Comparison of ENCODE assay signal across 19 mouse cellular contexts in the genomic region with DNA sequence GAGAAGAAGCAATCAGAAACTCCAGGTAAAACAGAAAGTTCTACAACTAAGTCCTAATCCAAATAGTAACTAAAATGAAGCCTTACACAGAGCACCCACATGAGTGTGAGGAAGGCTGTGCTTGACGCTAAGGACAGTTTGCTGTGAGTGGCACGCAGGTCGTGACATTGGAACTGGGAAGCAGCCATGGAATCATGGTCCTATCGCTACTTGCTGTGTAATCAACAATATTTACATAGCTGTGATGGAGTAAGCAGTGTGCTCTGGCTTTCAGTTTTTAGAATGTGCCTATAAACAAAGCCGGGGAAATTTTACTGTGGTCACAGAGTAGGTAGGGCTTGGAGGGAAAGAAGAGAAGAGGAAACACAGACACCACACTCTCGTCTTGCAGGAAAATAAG.
DNase-seq lines count a peak whose midpoint lies in the region; ATAC-seq and TF ChIP-seq lines count a peak whose summit lies in the region.
"Had no signal": no experiment of that assay in that cellular context is flagged by ENCODE, and none has a peak within 500 bp of the region (broad histone marks: within the 10 kb centered on the region; RNA-seq: fewer than 3 reads in every experiment).

No protein-coding gene starts in this region.

- no peak for TF ChIP-seq CTCF in layer of hippocampus, adult 2 months (conservative IDR thresholded peaks at IDR 0.05)

- ATAC-seq in megakaryocyte, adult 5-6 weeks (ENCODE audit: poor library complexity, severe bottlenecking), result no peak
- ATAC-seq: forebrain, postnatal 0 days; inflammation-experienced regulatory T-cells, adult 6 months had no signal

- no peaks in the 10 kb centered on the region for H3K9me3 ChIP-seq in megakaryocyte, embryonic 14.5 days
- H3K9me3 ChIP-seq: embryonic facial prominence, embryonic 13.5 days; forebrain, embryonic 12.5 days; G1E; hindbrain, embryonic 15.5 days had no signal

- H3K27ac ChIP-seq in layer of hippocampus, adult 2 months, result peak overlapping the region; percentile 57; the same call in 1 of the 2 replicates
- H3K27ac ChIP-seq: embryonic facial prominence, embryonic 13.5 days; forebrain, embryonic 12.5 days; hindbrain, embryonic 15.5 days had no signal

- H3K4me1 ChIP-seq in megakaryocyte, embryonic 14.5 days, result no peaks in the 10 kb centered on the region
- H3K4me1 ChIP-seq: embryonic facial prominence, embryonic 13.5 days; forebrain, embryonic 12.5 days; hindbrain, embryonic 15.5 days had no signal

- no peaks in the 10 kb centered on the region for H3K27me3 ChIP-seq in megakaryocyte, embryonic 14.5 days (replicated peaks)
- H3K27me3 ChIP-seq: embryonic facial prominence, embryonic 13.5 days; forebrain, embryonic 12.5 days; heart, embryonic 12.5 days; hindbrain, embryonic 15.5 days had no signal

- H3K36me3 ChIP-seq in megakaryocyte, embryonic 14.5 days (replicated peaks; ENCODE audit: low read length), result no peaks in the 10 kb centered on the region
- H3K36me3 ChIP-seq: embryonic facial prominence, embryonic 13.5 days; forebrain, embryonic 12.5 days; G1E; heart, embryonic 12.5 days; hindbrain, embryonic 15.5 days had no signal

- no peak for DNase-seq in layer of hippocampus, adult 2 months (ENCODE audit: low spot score in 2 of 2)
- DNase-seq in layer of hippocampus, adult 11-12 months (ENCODE audit: low spot score), result no peak
- DNase-seq in induced T-regulatory cell, adult 2 months (ENCODE audit: low read depth), result peak; percentile 3
- DNase-seq in cerebellum, postnatal 36 days, result no peak
- DNase-seq: adrenal gland, postnatal 10 days; cerebellum, adult 11 months; cerebellum, adult 8-10 months; cerebellum, postnatal 14 days; forebrain, postnatal 0 days; gastrocnemius, postnatal 36 days; heart, adult 11 months had no signal

- H3K4me3 ChIP-seq in layer of hippocampus, adult 2 months, result no peak overlapping the region
- H3K4me3 ChIP-seq in megakaryocyte, embryonic 14.5 days (replicated peaks), result peak overlapping the region; percentile 20
- H3K4me3 ChIP-seq: embryonic facial prominence, embryonic 13.5 days; forebrain, embryonic 12.5 days; heart, embryonic 12.5 days; hindbrain, embryonic 15.5 days had no signal
